Mouse (Mus musculus): ENCODE measurements around the gene Pold1. TPM values are rescaled to one million over a fixed set of nuclear protein-coding genes. Genes with fewer than 3 reads are reported as not detected.

Pold1 gene
- polyA plus RNA-seq, 1 experiment from 2014 or later = 69.5 TPM

DNA sequence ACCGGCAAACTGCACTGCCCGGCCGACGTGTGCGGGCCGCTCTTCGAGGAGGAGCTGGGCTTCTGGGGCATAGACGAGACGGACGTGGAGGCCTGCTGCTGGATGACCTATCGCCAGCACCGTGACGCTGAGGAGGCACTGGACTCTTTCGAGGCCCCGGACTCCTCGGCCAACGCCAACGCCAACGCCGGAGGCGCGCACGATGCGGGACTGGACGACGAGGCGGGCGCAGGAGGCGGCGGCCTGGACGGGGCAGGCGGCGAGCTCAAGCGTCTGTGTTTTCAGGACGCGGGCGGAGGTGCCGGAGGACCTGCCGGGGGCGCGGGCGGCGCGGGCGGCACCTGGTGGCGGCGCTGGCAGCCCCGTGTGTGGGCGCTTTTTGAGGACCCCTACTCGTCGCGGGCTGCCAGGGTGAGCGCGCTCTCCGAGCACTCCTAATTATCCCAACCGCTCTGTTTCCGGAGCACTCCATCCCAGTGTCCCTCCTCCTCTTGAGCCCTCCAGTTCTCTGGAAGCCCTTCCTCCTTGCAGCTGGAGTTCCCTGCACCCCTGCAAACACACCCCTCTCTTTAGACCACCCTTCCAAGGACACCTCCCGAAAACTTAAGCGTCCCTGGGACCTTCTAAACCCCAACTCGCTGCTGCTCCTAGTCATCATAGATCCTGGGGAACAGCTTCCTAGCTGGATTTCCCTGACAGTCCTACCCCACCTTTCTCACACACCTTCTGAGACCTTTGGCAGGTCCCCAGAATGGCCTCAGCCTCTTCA is 42.9 kb upstream of the Pold1 start:
- ATAC-seq (ENCODE audit: low FRiP score, low TSS enrichment) = no peak
- Histone ChIP-seq H3K36me3 (ENCODE audit: control insufficient read depth, insufficient read depth, low read length) (no peaks in the 10 kb centered on the region), H3K4me3 (ENCODE audit: low read length) (peak overlapping the region; percentile 57), H3K4me1 (ENCODE audit: control insufficient read depth, insufficient read depth, low read length) (peaks cover 13% of the 10 kb centered on the region; the same call in 1 of the 2 replicates), H3K27ac (ENCODE audit: low read depth, low read length) (no peak overlapping the region), H3K9me3 (ENCODE audit: control insufficient read depth, low read length) (no peaks in the 10 kb centered on the region), H3K4me2 (replicated peaks; ENCODE audit: low read depth, low read length) (peak overlapping the region; percentile 99), H3K9ac (ENCODE audit: low read depth, low read length) (peak overlapping the region; percentile 45; the same call in 1 of the 2 replicates), H3K27me3 (ENCODE audit: control insufficient read depth, insufficient read depth, low read length) (peaks cover 70% of the 10 kb centered on the region)
- under 1% methylated on average over 48 of the region's 60 CpGs for WGBS

DNA sequence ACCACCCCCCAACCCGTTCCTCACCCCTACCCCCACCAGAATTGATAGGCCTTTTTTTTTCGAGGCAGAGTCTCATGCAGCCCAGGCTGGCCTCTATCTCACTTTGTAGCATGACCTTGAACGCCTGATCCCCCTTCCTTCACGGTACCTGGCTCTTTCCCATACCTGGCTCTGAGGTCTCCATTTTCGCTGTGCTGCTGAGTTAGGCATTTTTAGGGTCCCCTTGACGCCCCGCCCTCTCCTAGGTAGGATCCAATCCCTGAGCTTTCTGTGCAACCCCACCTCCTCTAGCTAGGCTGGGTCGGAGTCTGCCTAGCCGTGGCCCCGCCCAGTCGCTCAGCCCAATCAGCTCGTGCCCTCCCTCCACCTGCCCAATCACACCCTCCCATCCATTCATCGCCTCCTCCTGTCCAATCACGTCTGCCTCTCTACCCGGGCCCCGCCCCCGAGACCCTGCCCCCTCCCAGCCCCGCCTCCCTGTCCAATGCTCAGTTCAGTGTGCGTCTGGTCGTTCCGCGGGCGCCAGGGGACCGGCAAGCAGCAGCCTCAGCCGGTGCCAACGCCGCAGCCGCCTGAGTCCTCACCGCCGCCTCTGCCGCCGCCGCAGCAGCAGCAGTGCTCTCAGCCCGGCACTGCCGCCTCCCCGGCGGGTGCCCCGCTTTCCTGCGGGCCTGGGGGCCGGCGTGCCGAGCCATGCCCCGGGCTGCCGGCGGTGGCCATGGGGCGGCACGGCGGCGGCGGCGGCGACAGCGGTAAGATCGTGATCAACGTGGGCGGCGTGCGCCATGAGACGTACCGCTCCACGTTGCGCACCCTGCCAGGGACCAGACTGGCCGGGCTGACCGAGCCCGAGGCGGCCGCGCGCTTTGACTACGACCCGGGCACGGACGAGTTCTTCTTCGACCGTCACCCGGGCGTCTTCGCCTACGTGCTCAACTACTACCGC is 42.0 kb upstream of the Pold1 start, which contains the start of gene Kcnc3:
Kcnc3 (plus strand) TSS at position 263 of the 946 bp plus-strand sequence.
- WGBS = under 1% methylated on average over 76 of the region's 80 CpGs
- H3K4me1 ChIP-seq (ENCODE audit: control insufficient read depth, insufficient read depth, low read length) = peaks cover 13% of the 10 kb centered on the region; the same call in 1 of the 2 replicates

DNA sequence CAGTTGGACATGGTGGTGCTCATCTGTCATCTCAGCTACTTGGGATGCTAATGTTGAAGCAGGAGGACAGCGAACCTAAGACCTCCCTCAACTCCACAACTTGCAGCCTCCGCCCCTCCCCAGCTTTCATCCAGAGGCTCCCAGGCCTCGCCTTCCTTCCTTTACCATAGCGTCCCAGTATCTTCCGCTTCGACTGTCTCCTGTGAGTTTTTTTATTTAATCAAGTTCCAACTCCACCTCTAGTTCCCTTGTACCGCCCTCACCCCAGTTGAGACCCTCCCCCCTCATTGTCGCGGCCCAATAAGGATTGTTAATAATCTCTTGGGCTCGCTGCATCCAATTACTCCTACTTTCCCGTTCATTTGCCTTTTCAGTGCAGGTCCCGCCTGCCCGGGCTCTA is 41.3 kb upstream of the Pold1 start:
- Histone ChIP-seq H3K4me3 (ENCODE audit: low read length) (peak overlapping the region; percentile 57), H3K4me1 (ENCODE audit: control insufficient read depth, insufficient read depth, low read length) (peaks cover 13% of the 10 kb centered on the region; the same call in 1 of the 2 replicates), H3K9ac (ENCODE audit: low read depth, low read length) (no peak overlapping the region), H3K4me2 (replicated peaks; ENCODE audit: low read depth, low read length) (peak overlapping the region; percentile 99), H3K27me3 (ENCODE audit: control insufficient read depth, insufficient read depth, low read length) (peaks cover 83% of the 10 kb centered on the region), H3K9me3 (ENCODE audit: control insufficient read depth, low read length) (no peaks in the 10 kb centered on the region), H3K36me3 (ENCODE audit: control insufficient read depth, insufficient read depth, low read length) (no peaks in the 10 kb centered on the region), H3K27ac (ENCODE audit: low read depth, low read length) (no peak overlapping the region)
- WGBS = 4% methylated on average over 13 of the region's 13 CpGs
- ATAC-seq (ENCODE audit: low FRiP score, low TSS enrichment) = no peak

More for the DNA sequence above, 42.0 kb upstream of the Pold1 start, which contains the start of gene Kcnc3:
- H3K9ac ChIP-seq (ENCODE audit: low read depth, low read length) = peak within 1 kb of the TSS; percentile 45; the same call in 1 of the 2 replicates
- H3K27me3 ChIP-seq (ENCODE audit: control insufficient read depth, insufficient read depth, low read length) = peaks cover 76% of the 10 kb centered on the region
- H3K36me3 ChIP-seq (ENCODE audit: control insufficient read depth, insufficient read depth, low read length) = no peaks in the 10 kb centered on the region
- no peak within 1 kb of the TSS for H3K27ac ChIP-seq (ENCODE audit: low read depth, low read length)
- peak within 1 kb of the TSS; percentile 57 for H3K4me3 ChIP-seq (ENCODE audit: low read length)
- H3K4me2 ChIP-seq (replicated peaks; ENCODE audit: low read depth, low read length) = peak within 1 kb of the TSS; percentile 99
- no peaks in the 10 kb centered on the region for H3K9me3 ChIP-seq (ENCODE audit: control insufficient read depth, low read length)
- peak; percentile 92 for ATAC-seq (ENCODE audit: low FRiP score, low TSS enrichment)

DNA sequence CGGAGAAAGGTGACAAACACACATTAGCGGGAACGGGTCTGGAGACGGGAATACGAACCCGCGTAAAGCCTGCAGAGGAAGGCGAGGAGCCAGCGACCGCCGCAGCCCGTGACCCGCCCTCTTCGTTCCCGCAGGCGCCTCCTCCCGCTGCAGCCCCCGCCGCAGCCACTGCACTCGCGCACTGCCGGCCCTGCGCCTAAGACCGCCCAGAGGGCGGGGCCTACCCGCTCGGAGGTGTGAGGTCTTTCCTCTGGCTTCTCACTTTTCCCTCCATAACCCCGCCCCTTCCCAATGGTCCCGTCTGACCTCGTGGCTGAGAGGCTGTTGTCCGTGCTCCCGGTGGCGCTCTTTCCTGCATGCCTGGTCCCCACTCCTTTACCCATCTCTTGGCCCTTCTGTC is 40.5 kb upstream of the Pold1 start:
- WGBS = 0% methylated on average over 15 of the region's 33 CpGs
- no peak overlapping the region for H3K9ac ChIP-seq (ENCODE audit: low read depth, low read length)

DNA sequence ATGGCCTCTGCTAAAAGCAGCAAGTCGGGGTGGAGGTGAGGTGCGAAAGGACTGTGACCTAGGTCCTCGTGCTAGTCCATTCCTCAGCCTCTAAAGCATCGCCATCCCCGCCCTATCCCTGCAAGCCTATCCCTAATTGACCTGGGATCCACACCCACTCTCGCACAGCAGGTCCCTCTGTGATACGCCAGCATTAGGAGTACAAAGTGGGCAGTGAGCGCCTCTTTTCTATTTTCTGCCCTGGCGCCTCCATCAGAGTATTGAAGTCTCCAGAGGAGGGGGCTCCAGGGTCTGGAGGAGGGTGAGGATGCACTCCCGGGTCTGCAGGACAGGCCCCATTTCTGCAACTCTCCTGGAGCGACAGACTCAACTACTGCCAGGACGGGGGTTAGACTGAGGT is 39.7 kb upstream of the Pold1 start:
- peaks cover 13% of the 10 kb centered on the region; the same call in 1 of the 2 replicates for H3K4me1 ChIP-seq (ENCODE audit: control insufficient read depth, insufficient read depth, low read length)
- 3% methylated on average over 12 of the region's 12 CpGs for WGBS
- peaks cover 82% of the 10 kb centered on the region for H3K27me3 ChIP-seq (ENCODE audit: control insufficient read depth, insufficient read depth, low read length)
- H3K4me2 ChIP-seq (replicated peaks; ENCODE audit: low read depth, low read length) = peak overlapping the region; percentile 99
- ATAC-seq (ENCODE audit: low FRiP score, low TSS enrichment) = no peak
- no peak overlapping the region for H3K9ac ChIP-seq (ENCODE audit: low read depth, low read length)
- no peaks in the 10 kb centered on the region for H3K36me3 ChIP-seq (ENCODE audit: control insufficient read depth, insufficient read depth, low read length)
- H3K27ac ChIP-seq (ENCODE audit: low read depth, low read length) = no peak overlapping the region
- H3K9me3 ChIP-seq (ENCODE audit: control insufficient read depth, low read length) = no peaks in the 10 kb centered on the region
- peak overlapping the region; percentile 34; the same call in 1 of the 2 replicates for H3K4me3 ChIP-seq (ENCODE audit: low read length)

More for the DNA sequence above, 40.5 kb upstream of the Pold1 start:
- Histone ChIP-seq H3K27ac (ENCODE audit: low read depth, low read length) (no peak overlapping the region), H3K9me3 (ENCODE audit: control insufficient read depth, low read length) (no peaks in the 10 kb centered on the region), H3K4me1 (ENCODE audit: control insufficient read depth, insufficient read depth, low read length) (peaks cover 13% of the 10 kb centered on the region; the same call in 1 of the 2 replicates), H3K4me3 (ENCODE audit: low read length) (peak overlapping the region; percentile 34), H3K4me2 (replicated peaks; ENCODE audit: low read depth, low read length) (peak overlapping the region; percentile 99), H3K27me3 (ENCODE audit: control insufficient read depth, insufficient read depth, low read length) (peaks cover 85% of the 10 kb centered on the region), H3K36me3 (ENCODE audit: control insufficient read depth, insufficient read depth, low read length) (no peaks in the 10 kb centered on the region)
- ATAC-seq (ENCODE audit: low FRiP score, low TSS enrichment) = peak; percentile 53

DNA sequence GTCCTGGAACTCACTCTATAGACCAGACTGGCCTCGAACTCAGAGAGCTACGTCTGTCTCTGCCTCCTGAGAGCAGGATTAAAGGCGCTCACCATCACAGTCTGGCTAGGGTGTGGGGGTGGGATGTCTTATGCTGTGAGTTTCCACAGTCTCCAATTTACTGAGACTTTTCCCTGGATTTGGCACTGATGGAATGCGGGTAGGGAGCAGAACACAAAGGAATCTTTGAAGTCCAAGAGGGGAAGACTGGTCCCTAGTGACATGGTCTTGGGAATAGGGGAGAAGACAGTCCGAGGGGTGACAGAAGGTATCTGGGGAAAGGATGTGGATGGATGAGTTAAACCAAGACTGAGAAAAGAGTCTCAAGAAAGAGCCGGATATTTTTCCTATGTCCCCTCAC is 39.0 kb upstream of the Pold1 start:
- Histone ChIP-seq H3K27me3 (ENCODE audit: control insufficient read depth, insufficient read depth, low read length) (peaks cover 75% of the 10 kb centered on the region), H3K36me3 (ENCODE audit: control insufficient read depth, insufficient read depth, low read length) (no peaks in the 10 kb centered on the region), H3K4me3 (ENCODE audit: low read length) (no peak overlapping the region), H3K4me2 (replicated peaks; ENCODE audit: low read depth, low read length) (no peak overlapping the region), H3K27ac (ENCODE audit: low read depth, low read length) (no peak overlapping the region), H3K9ac (ENCODE audit: low read depth, low read length) (no peak overlapping the region), H3K9me3 (ENCODE audit: control insufficient read depth, low read length) (no peaks in the 10 kb centered on the region), H3K4me1 (ENCODE audit: control insufficient read depth, insufficient read depth, low read length) (peaks cover 13% of the 10 kb centered on the region; the same call in 1 of the 2 replicates)
- no peak for ATAC-seq (ENCODE audit: low FRiP score, low TSS enrichment)
- WGBS = 36% methylated on average over 6 of the region's 6 CpGs

DNA sequence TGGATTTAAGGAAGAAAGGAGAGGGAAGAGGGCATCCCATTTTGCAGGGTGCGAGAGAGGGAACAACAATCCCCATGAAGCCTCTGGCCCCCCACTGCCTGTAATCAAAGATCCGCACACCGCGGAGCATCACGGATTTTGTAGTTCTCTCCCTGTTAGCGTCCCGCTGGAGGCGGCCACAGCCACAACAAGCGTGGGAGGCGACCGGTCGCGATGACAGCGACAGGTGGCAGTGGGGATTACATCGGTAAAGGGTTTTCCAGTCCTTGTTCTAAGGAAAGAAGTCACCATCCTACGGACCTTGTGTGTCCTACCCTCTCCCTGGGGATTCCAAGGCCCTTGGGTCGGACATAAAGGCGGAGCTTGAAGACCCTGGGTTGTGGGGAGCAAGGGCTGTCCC is 38.3 kb upstream of the Pold1 start:
- under 1% methylated on average over 18 of the region's 18 CpGs for WGBS
- peak overlapping the region; percentile 34 for H3K4me3 ChIP-seq (ENCODE audit: low read length)
- H3K36me3 ChIP-seq (ENCODE audit: control insufficient read depth, insufficient read depth, low read length) = no peaks in the 10 kb centered on the region
- ATAC-seq (ENCODE audit: low FRiP score, low TSS enrichment) = no peak
- peak overlapping the region; percentile 43 for H3K4me2 ChIP-seq (replicated peaks; ENCODE audit: low read depth, low read length)
- peaks cover 68% of the 10 kb centered on the region for H3K27me3 ChIP-seq (ENCODE audit: control insufficient read depth, insufficient read depth, low read length)
- H3K9me3 ChIP-seq (ENCODE audit: control insufficient read depth, low read length) = no peaks in the 10 kb centered on the region
- no peak overlapping the region for H3K27ac ChIP-seq (ENCODE audit: low read depth, low read length)
- peaks cover 13% of the 10 kb centered on the region; the same call in 1 of the 2 replicates for H3K4me1 ChIP-seq (ENCODE audit: control insufficient read depth, insufficient read depth, low read length)
- no peak overlapping the region for H3K9ac ChIP-seq (ENCODE audit: low read depth, low read length)

DNA sequence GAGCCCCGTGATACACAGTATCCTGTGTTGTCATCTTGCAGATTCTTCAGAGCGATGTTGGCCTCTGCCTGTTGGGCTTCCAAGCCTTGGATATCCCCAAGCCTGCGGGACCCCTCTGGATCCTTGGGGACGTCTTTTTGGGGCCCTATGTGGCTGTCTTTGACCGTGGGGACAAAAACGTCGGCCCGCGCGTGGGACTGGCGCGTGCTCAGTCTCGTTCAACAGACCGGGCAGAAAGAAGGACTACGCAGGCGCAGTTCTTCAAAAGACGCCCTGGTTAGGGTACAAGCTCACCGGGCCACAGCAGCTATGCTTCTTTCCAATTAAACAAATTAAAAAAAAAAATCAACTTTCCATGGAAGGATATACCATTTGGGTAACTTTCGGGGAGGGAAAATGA is 37.9 kb upstream of the Pold1 start:
- Histone ChIP-seq H3K4me2 (replicated peaks; ENCODE audit: low read depth, low read length) (peak overlapping the region; percentile 43), H3K4me1 (ENCODE audit: control insufficient read depth, insufficient read depth, low read length) (peaks cover 11% of the 10 kb centered on the region; the same call in 1 of the 2 replicates), H3K27me3 (ENCODE audit: control insufficient read depth, insufficient read depth, low read length) (peaks cover 64% of the 10 kb centered on the region), H3K9ac (ENCODE audit: low read depth, low read length) (no peak overlapping the region), H3K4me3 (ENCODE audit: low read length) (peak overlapping the region; percentile 34), H3K27ac (ENCODE audit: low read depth, low read length) (no peak overlapping the region), H3K9me3 (ENCODE audit: control insufficient read depth, low read length) (no peaks in the 10 kb centered on the region), H3K36me3 (ENCODE audit: control insufficient read depth, insufficient read depth, low read length) (no peaks in the 10 kb centered on the region)
- 16% methylated on average over 19 of the region's 19 CpGs for WGBS
- ATAC-seq (ENCODE audit: low FRiP score, low TSS enrichment) = no peak

All from kidney, embryonic 14.5 days (tissue).